Mouse (Mus musculus): ENCODE data around the gene Hrh2. TPM values are rescaled to one million over a fixed set of nuclear protein-coding genes. Genes with fewer than 3 reads are reported as not detected.

Hrh2 gene
- polyA plus RNA-seq, 2 experiments, result 0.10 to 0.11 TPM

DNA sequence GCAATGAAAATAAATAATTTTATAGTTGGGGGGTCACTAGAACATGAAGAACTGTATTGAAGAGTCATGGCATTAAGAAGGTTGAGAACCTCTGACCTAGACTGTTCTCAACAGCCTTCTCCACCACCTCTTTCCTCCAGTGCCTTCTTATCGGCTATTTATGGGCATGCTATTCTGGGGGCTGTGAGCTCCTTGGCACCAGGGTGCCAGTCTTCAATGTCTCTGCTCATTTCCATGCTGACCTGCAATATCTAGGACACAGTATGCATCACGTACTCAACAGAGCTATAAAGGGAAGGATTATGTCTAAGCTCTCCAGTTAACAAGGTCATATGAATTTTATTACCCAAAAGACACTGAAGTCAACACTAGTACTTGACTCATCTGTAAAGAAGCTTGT lies 14.6 kb upstream of the Hrh2 start:
- H3K4me3 ChIP-seq (ENCODE audit: insufficient read depth in 1 of 2, low read depth in 2 of 2, low read length in 2 of 2), result no peak overlapping the region
- H3K4me1 ChIP-seq (replicated peaks; ENCODE audit: control insufficient read depth in 2 of 2, insufficient read depth in 2 of 2, low read length in 1 of 2), result no peaks in the 10 kb centered on the region
- H3K27ac ChIP-seq, result no peak overlapping the region
- ATAC-seq (ENCODE audit: insufficient read depth), result no peak
- no peaks in the 10 kb centered on the region for H3K9me3 ChIP-seq (ENCODE audit: control insufficient read depth, low read length)
- H3K9ac ChIP-seq (replicated peaks), result no peak overlapping the region
- no peak overlapping the region for H3K4me2 ChIP-seq (ENCODE audit: low read depth)
- 55% methylated on average over 2 of the region's 2 CpGs for WGBS (ENCODE audit: insufficient replicate concordance)
- no peaks in the 10 kb centered on the region for H3K36me3 ChIP-seq (replicated peaks; ENCODE audit: control insufficient read depth, insufficient read depth, low read depth)
- TF ChIP-seq CTCF (IDR thresholded peaks at IDR 0.05; ENCODE audit: low read depth), result no peak
- TF ChIP-seq EP300 (IDR thresholded peaks at IDR 0.05; ENCODE audit: low read depth), result no peak
- no peaks in the 10 kb centered on the region for H3K27me3 ChIP-seq (ENCODE audit: control insufficient read depth, insufficient read depth, low read length)
- no peak for DNase-seq (ENCODE audit: low read depth in 3 of 3, low spot score in 3 of 3)

GRCm38 (mm10) chr13:54178647-54179046 lies 13.3 kb upstream of the Hrh2 start:
- Histone ChIP-seq H3K4me2 (ENCODE audit: low read depth) (no peak overlapping the region), H3K27ac (no peak overlapping the region), H3K4me3 (ENCODE audit: insufficient read depth in 1 of 2, low read depth in 2 of 2, low read length in 2 of 2) (no peak overlapping the region), H3K27me3 (ENCODE audit: control insufficient read depth, insufficient read depth, low read length) (no peaks in the 10 kb centered on the region), H3K36me3 (replicated peaks; ENCODE audit: control insufficient read depth, insufficient read depth, low read depth) (no peaks in the 10 kb centered on the region), H3K9ac (replicated peaks) (no peak overlapping the region), H3K4me1 (replicated peaks; ENCODE audit: control insufficient read depth in 2 of 2, insufficient read depth in 2 of 2, low read length in 1 of 2) (no peaks in the 10 kb centered on the region), H3K9me3 (ENCODE audit: control insufficient read depth, low read length) (no peaks in the 10 kb centered on the region)
- 64% methylated on average over 5 of the region's 5 CpGs for WGBS (ENCODE audit: insufficient replicate concordance)
- TF ChIP-seq CTCF (IDR thresholded peaks at IDR 0.05; ENCODE audit: low read depth), result no peak
- TF ChIP-seq EP300 (IDR thresholded peaks at IDR 0.05; ENCODE audit: low read depth), result no peak
- no peak for ATAC-seq (ENCODE audit: insufficient read depth)
- no peak for DNase-seq (ENCODE audit: low read depth in 3 of 3, low spot score in 3 of 3)

DNA sequence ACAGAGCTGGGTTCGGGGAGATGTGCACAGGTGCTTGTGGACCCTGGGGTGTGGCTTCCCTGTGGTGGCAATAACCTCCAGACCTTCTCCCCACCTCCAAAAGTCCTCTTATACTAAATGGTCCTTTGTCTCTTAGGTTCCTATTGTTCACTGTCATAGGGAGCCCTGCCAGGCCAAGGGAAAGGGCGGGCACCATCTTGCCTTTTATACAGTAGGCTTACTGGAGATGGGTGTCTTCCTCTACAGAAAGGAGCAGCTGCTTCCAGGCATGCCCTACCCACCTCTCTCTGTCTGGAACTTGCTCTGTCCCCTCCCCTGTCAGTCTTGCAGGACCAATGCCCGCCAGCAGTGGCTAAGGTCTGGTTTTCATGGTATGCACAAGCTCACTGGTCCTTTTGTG lies 12.0 kb upstream of the Hrh2 start:
- no peak for ATAC-seq (ENCODE audit: insufficient read depth)
- 57% methylated on average over 3 of the region's 3 CpGs for WGBS (ENCODE audit: insufficient replicate concordance)
- no peak for DNase-seq (ENCODE audit: low read depth in 3 of 3, low spot score in 3 of 3)

GRCm38 (mm10) chr13:54180461-54180860 lies 11.5 kb upstream of the Hrh2 start:
- Histone ChIP-seq H3K4me2 (ENCODE audit: low read depth) (no peak overlapping the region), H3K9ac (replicated peaks) (no peak overlapping the region), H3K27ac (no peak overlapping the region), H3K9me3 (ENCODE audit: control insufficient read depth, low read length) (no peaks in the 10 kb centered on the region), H3K4me3 (ENCODE audit: insufficient read depth in 1 of 2, low read depth in 2 of 2, low read length in 2 of 2) (no peak overlapping the region), H3K27me3 (ENCODE audit: control insufficient read depth, insufficient read depth, low read length) (no peaks in the 10 kb centered on the region), H3K4me1 (replicated peaks; ENCODE audit: control insufficient read depth in 2 of 2, insufficient read depth in 2 of 2, low read length in 1 of 2) (no peaks in the 10 kb centered on the region), H3K36me3 (replicated peaks; ENCODE audit: control insufficient read depth, insufficient read depth, low read depth) (no peaks in the 10 kb centered on the region)
- ATAC-seq (ENCODE audit: insufficient read depth) (no peak), DNase-seq (ENCODE audit: low read depth in 3 of 3, low spot score in 3 of 3) (no peak)
- WGBS (ENCODE audit: insufficient replicate concordance), result 36% methylated on average over 3 of the region's 3 CpGs
- TF ChIP-seq CTCF (IDR thresholded peaks at IDR 0.05; ENCODE audit: low read depth) (no peak), EP300 (IDR thresholded peaks at IDR 0.05; ENCODE audit: low read depth) (no peak)

More for the DNA sequence above, 12.0 kb upstream of the Hrh2 start:
- no peaks in the 10 kb centered on the region for H3K4me1 ChIP-seq (replicated peaks; ENCODE audit: control insufficient read depth in 2 of 2, insufficient read depth in 2 of 2, low read length in 1 of 2)
- H3K27me3 ChIP-seq (ENCODE audit: control insufficient read depth, insufficient read depth, low read length), result no peaks in the 10 kb centered on the region
- TF ChIP-seq EP300 (IDR thresholded peaks at IDR 0.05; ENCODE audit: low read depth) (no peak), CTCF (IDR thresholded peaks at IDR 0.05; ENCODE audit: low read depth) (no peak)
- H3K4me2 ChIP-seq (ENCODE audit: low read depth), result no peak overlapping the region
- H3K9ac ChIP-seq (replicated peaks), result no peak overlapping the region
- no peaks in the 10 kb centered on the region for H3K9me3 ChIP-seq (ENCODE audit: control insufficient read depth, low read length)
- H3K27ac ChIP-seq, result no peak overlapping the region
- no peak overlapping the region for H3K4me3 ChIP-seq (ENCODE audit: insufficient read depth in 1 of 2, low read depth in 2 of 2, low read length in 2 of 2)
- no peaks in the 10 kb centered on the region for H3K36me3 ChIP-seq (replicated peaks; ENCODE audit: control insufficient read depth, insufficient read depth, low read depth)

- no peak for DNase-seq (ENCODE audit: low read depth in 3 of 3, low spot score in 3 of 3)
- no peak for TF ChIP-seq EP300 (IDR thresholded peaks at IDR 0.05; ENCODE audit: low read depth)
- TF ChIP-seq CTCF (IDR thresholded peaks at IDR 0.05; ENCODE audit: low read depth), result no peak
- no peak overlapping the region for H3K4me3 ChIP-seq (ENCODE audit: insufficient read depth in 1 of 2, low read depth in 2 of 2, low read length in 2 of 2)
- no peaks in the 10 kb centered on the region for H3K9me3 ChIP-seq (ENCODE audit: control insufficient read depth, low read length)
- no peaks in the 10 kb centered on the region for H3K36me3 ChIP-seq (replicated peaks; ENCODE audit: control insufficient read depth, insufficient read depth, low read depth)
- H3K27ac ChIP-seq, result no peak overlapping the region
- no peaks in the 10 kb centered on the region for H3K27me3 ChIP-seq (ENCODE audit: control insufficient read depth, insufficient read depth, low read length)
- no peaks in the 10 kb centered on the region for H3K4me1 ChIP-seq (replicated peaks; ENCODE audit: control insufficient read depth in 2 of 2, insufficient read depth in 2 of 2, low read length in 1 of 2)
- H3K9ac ChIP-seq (replicated peaks), result no peak overlapping the region
- ATAC-seq (ENCODE audit: insufficient read depth), result no peak
- WGBS (ENCODE audit: insufficient replicate concordance), result 63% methylated on average over 6 of the region's 6 CpGs
- no peak overlapping the region for H3K4me2 ChIP-seq (ENCODE audit: low read depth)
These were observed 10.6 kb upstream of the Hrh2 start for GRCm38 (mm10) chr13:54181318-54181717.
